Mouse (Mus musculus) MEL (cell line): ENCODE measurements around the gene Iqub. TPM values are rescaled to one million over a fixed set of nuclear protein-coding genes. Genes with fewer than 3 reads are reported as not detected.

Experiments
- DNase-seq: peaks from one replicate; pipeline ENCODE4 v3.0.0; 2011; ENCODE audit warnings: low read depth, low spot score
- H3K27ac ChIP-seq: 2 replicates; pipeline ENCODE4 v1.5.1; 2012; ENCODE audit warnings: low read depth, mild to moderate bottlenecking, control low read depth, low read length, moderate library complexity; ENCODE audit not compliant: control insufficient read depth
- H3K27me3 ChIP-seq, 2 experiments: fragments of 150-350 bp in 1 of 2; sonication (generic) in 1 of 2; 2 replicates each; pipeline ENCODE4 v1.6.1; 2012; ENCODE audit warnings: low read length in 2 of 2, mild to moderate bottlenecking in 2 of 2, improper control_type of control experiment in 1 of 2, moderate library complexity in 1 of 2; ENCODE audit not compliant: insufficient read depth in 2 of 2, control insufficient read depth in 1 of 2
- H3K36me3 ChIP-seq, 2 experiments: 2 replicates each; pipeline ENCODE4 v1.6.1; 2012 to 2014; ENCODE audit warnings: low read length in 2 of 2, improper control_type of control experiment in 1 of 2, inconsistent platforms in 1 of 2, mild to moderate bottlenecking in 1 of 2; ENCODE audit not compliant: insufficient read depth in 2 of 2, control insufficient read depth in 1 of 2
- H3K4me1 ChIP-seq, 2 experiments: fragments of 150-350 bp in 1 of 2; sonication (generic) in 1 of 2; 2 replicates each; pipeline ENCODE4 v1.6.1; 2012; ENCODE audit warnings: low read length in 2 of 2, improper control_type of control experiment in 1 of 2, mild to moderate bottlenecking in 1 of 2; ENCODE audit not compliant: insufficient read depth in 2 of 2, control insufficient read depth in 1 of 2
- H3K4me3 ChIP-seq, 2 experiments: fragments of 150-350 bp in 1 of 2; sonication (generic) in 1 of 2; 2 replicates each; pipeline ENCODE4 v1.5.1; 2012; ENCODE audit warnings: low read depth in 2 of 2, low read length in 2 of 2, mild to moderate bottlenecking in 2 of 2, moderate library complexity in 2 of 2, control low read depth in 1 of 2, improper control_type of control experiment in 1 of 2; ENCODE audit not compliant: control insufficient read depth in 1 of 2, insufficient read depth in 1 of 2
- H3K79me2 ChIP-seq: 2 replicates; pipeline ENCODE4 v1.6.1; 2012; ENCODE audit warnings: mild to moderate bottlenecking, low read length, moderate library complexity; ENCODE audit not compliant: control insufficient read depth, poor library complexity, insufficient read depth
- H3K9ac ChIP-seq: 2 replicates; pipeline ENCODE4 v1.6.1; 2012; ENCODE audit warnings: low read depth, mild to moderate bottlenecking, control low read depth, low read length, moderate library complexity; ENCODE audit not compliant: control insufficient read depth, poor library complexity, severe bottlenecking
- H3K9me3 ChIP-seq: fragments of 150-350 bp; sonication (generic); replicated peaks from 2 replicates; pipeline ENCODE4 v1.6.1; 2012; ENCODE audit warnings: mild to moderate bottlenecking, low read length, improper control_type of control experiment, moderate library complexity; ENCODE audit not compliant: insufficient read depth
- BHLHE40 ChIP-seq: IDR thresholded peaks from 2 replicates; pipeline ENCODE4 v1.6.1; 2012; ENCODE audit warnings: low read depth, mild to moderate bottlenecking, inconsistent platforms, low read length, improper control_type of control experiment, borderline replicate concordance
- CHD1 ChIP-seq: IDR thresholded peaks from 2 replicates; pipeline ENCODE4 v1.6.1; 2012; ENCODE audit warnings: low read depth, mild to moderate bottlenecking, inconsistent platforms, low read length, improper control_type of control experiment
- CHD2 ChIP-seq: IDR thresholded peaks from 2 replicates; pipeline ENCODE4 v1.6.1; 2011; ENCODE audit warnings: low read length, improper control_type of control experiment
- E2F4 ChIP-seq: IDR thresholded peaks from 2 replicates; pipeline ENCODE4 v1.6.1; 2011; ENCODE audit warnings: low read depth, low read length, improper control_type of control experiment, borderline replicate concordance
- ELF1 ChIP-seq: IDR thresholded peaks from 2 replicates; pipeline ENCODE4 v1.6.1; 2014; ENCODE audit warnings: low read depth, mild to moderate bottlenecking, inconsistent platforms, low read length, improper control_type of control experiment, moderate library complexity
- ETS1 ChIP-seq: IDR thresholded peaks from 2 replicates; pipeline ENCODE4 v1.6.1; 2012; ENCODE audit warnings: low read depth, mild to moderate bottlenecking, inconsistent platforms, low read length, improper control_type of control experiment, moderate library complexity
- HCFC1 ChIP-seq: IDR thresholded peaks from 2 replicates; pipeline ENCODE4 v1.6.1; 2012; ENCODE audit warnings: low read depth, mild to moderate bottlenecking, inconsistent platforms, low read length, improper control_type of control experiment, moderate library complexity
- JUND ChIP-seq: IDR thresholded peaks from 2 replicates; pipeline ENCODE4 v1.6.1; 2011; ENCODE audit warnings: low read depth, mild to moderate bottlenecking, improper control_type of control experiment, low read length
- KAT2A ChIP-seq: conservative IDR thresholded peaks from 2 replicates; pipeline ENCODE4 v1.6.1; 2012; ENCODE audit warnings: low read depth, low read length, improper control_type of control experiment, inconsistent platforms
- MAX ChIP-seq: IDR thresholded peaks from 2 replicates; pipeline ENCODE4 v1.6.1; 2011; ENCODE audit warnings: low read length, improper control_type of control experiment
- NELFE ChIP-seq: IDR thresholded peaks from 2 replicates; pipeline ENCODE4 v1.6.1; 2011; ENCODE audit warnings: low read depth, low read length, improper control_type of control experiment
- TBP ChIP-seq: IDR thresholded peaks from 2 replicates; pipeline ENCODE4 v1.8.0; 2011; ENCODE audit warnings: low read depth, low read length, improper control_type of control experiment
- TCF12 ChIP-seq: IDR thresholded peaks from 2 replicates; pipeline ENCODE4 v1.6.1; 2014; ENCODE audit warnings: low read depth, mild to moderate bottlenecking, inconsistent platforms, low read length, improper control_type of control experiment, moderate library complexity
- ZC3H11A ChIP-seq: IDR thresholded peaks from 2 replicates; pipeline ENCODE4 v1.6.1; 2012; ENCODE audit warnings: low read depth, mild to moderate bottlenecking, inconsistent platforms, low read length, improper control_type of control experiment
- ZKSCAN1 ChIP-seq: IDR thresholded peaks from 2 replicates; pipeline ENCODE4 v1.6.1; 2012; ENCODE audit warnings: low read depth, mild to moderate bottlenecking, inconsistent platforms, low read length, improper control_type of control experiment, moderate library complexity
- ZMIZ1 ChIP-seq: IDR thresholded peaks from 2 replicates; pipeline ENCODE4 v1.6.1; 2012; ENCODE audit warnings: low read depth, mild to moderate bottlenecking, inconsistent platforms, low read length, improper control_type of control experiment, moderate library complexity
- polyA plus RNA-seq, 2 experiments: library from polyadenylated mRNA; stranded (reverse) in 1 of 2; unstranded in 1 of 2; fragments of >175 nt in 1 of 2; fragments of >200 nt in 1 of 2; gene quantifications; 2 replicates each; pipeline versions ENCODE4 v1.2.1 to v1.2.4; 2012; ENCODE audit warnings: low replicate concordance in 2 of 2, low read depth in 1 of 2; ENCODE audit not compliant: insufficient read length in 2 of 2, insufficient read depth in 1 of 2, missing spikeins in 1 of 2
- total RNA-seq: library from RNA; depleted of rRNA; stranded (reverse); fragments of 300-350 nt; gene quantifications from 2 replicates; pipeline ENCODE4 v1.2.3, GENCODE M21; 2012

The Iqub gene
- total and polyA plus RNA-seq, 3 experiments: not detected

GRCm38 (mm10) chr6:24546716-24547420, 32.0 kb upstream of the Iqub start:
- H3K4me1 ChIP-seq: no peaks in the 10 kb centered on the region

GRCm38 (mm10) chr6:24543119-24543591, 28.3 kb upstream of the Iqub start:
- no peak for DNase-seq
- Histone ChIP-seq H3K4me1 (no peaks in the 10 kb centered on the region), H3K79me2 (no peaks in the 10 kb centered on the region), H3K36me3 (no peaks in the 10 kb centered on the region), H3K4me3 (no peak overlapping the region)
- TF ChIP-seq BHLHE40 (no peak), ETS1 (no peak)
- TF ChIP-seq, all 39 proteins: peak for 0
- no peak overlapping the region for H3K9ac ChIP-seq
- no peaks in the 10 kb centered on the region; a peak in 2 of 4 replicates for H3K27me3 ChIP-seq
- H3K9me3 ChIP-seq: no peaks in the 10 kb centered on the region
- H3K27ac ChIP-seq: no peak overlapping the region

More at GRCm38 (mm10) chr6:24546716-24547420, 32.0 kb upstream of the Iqub start:
- Histone ChIP-seq H3K9me3 (no peaks in the 10 kb centered on the region), H3K36me3 (no peaks in the 10 kb centered on the region), H3K27me3 (no peaks in the 10 kb centered on the region; a peak in 2 of 4 replicates), H3K27ac (no peak overlapping the region), H3K79me2 (no peaks in the 10 kb centered on the region), H3K4me3 (no peak overlapping the region), H3K9ac (no peak overlapping the region)
- peak; percentile 9 for DNase-seq
- TF ChIP-seq ETS1 (no peak), KAT2A (no peak), ZC3H11A (no peak), CHD1 (no peak), CHD2 (no peak), TBP (no peak), ZMIZ1 (no peak), ELF1 (no peak), JUND (no peak), BHLHE40 (no peak), ZKSCAN1 (no peak), E2F4 (no peak), NELFE (no peak), MAX (no peak), HCFC1 (no peak), TCF12 (no peak)
